Mouse (Mus musculus): ENCODE results near the gene Pgpep1. TPM values are rescaled to one million over a fixed set of nuclear protein-coding genes. Genes with fewer than 3 reads are reported as not detected.

Pgpep1 gene
- polyA plus RNA-seq, 1 experiment = 3.7 TPM

DNA sequence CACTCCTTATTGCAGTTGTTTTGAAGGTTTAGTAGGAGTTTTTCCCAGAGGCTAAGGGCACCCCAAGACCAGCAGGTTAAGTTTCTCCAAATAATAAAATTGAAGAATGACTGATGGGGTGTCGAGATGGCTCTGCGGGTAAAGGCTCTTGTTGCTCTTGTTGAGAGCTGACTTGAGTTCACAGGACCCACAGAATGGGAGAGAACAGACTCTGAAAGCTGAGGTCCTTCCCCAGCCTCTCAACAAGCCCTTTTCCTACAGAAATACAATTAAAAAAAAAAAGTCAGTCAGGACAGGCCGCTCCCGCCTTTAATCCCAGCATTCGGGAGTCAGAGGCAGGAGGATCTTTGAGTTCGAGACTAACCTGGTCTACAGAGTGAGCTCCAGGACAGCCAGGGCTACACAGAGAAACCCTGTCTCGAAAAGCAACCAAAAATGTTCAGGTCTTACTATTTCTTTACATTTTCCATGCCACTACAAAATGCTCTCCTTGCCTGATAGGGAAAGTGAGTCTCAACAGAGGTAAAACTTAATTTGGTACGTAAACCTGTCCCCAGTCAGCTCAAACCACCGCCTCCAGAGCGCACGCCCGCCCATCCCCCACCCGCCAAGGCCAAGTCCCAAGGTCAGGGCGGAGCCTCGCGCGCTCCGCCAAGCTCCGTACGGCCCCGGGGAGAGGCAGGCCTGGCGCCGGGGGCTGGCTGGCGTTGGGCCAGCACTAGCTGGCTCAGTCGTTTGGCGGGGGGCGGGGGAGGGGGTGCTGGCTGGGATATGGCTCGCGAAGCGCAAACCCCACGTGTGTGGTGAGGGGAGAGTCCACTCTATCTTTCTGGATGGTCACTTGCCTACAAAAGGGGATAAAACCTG is 36.1 kb upstream of the Pgpep1 start:
- no peak for TF ChIP-seq GATA1 (IDR thresholded peaks at IDR 0.05; ENCODE audit: low read length)

DNA sequence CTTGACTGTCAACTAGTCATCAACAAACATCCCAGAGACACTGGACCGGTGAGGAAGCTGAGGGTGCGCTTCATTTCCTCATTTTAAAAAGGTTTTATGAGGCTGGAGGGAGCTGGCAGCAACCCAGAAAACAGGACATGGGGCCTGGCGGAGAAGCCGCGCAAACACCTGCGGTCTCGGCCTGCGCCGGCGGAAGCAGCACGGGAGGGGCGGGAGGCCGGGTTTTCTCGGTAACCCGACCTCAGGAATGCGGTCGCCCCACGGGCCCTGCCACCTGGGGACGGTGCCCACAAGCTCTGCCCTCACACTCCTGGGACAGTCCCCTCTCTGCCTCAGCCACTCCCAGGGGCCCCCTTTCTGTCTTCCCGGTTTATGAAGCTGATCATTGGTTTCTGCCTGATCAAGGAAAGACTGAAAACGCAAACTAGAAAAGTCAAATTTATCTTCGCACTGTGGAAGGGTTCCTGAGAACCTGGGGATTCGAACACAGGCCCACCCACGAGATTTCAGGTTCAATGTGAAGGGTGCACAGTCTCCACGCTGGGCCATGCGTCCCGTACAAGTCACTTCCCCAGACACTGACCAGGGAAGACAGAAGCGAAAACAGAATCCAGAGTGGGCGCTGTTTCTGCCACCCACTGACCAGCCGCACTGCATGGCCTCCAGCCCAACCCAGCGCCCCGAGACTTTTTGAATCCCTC is 35.3 kb upstream of the Pgpep1 start:
- no peak for TF ChIP-seq GATA1 (IDR thresholded peaks at IDR 0.05; ENCODE audit: low read length)

DNA sequence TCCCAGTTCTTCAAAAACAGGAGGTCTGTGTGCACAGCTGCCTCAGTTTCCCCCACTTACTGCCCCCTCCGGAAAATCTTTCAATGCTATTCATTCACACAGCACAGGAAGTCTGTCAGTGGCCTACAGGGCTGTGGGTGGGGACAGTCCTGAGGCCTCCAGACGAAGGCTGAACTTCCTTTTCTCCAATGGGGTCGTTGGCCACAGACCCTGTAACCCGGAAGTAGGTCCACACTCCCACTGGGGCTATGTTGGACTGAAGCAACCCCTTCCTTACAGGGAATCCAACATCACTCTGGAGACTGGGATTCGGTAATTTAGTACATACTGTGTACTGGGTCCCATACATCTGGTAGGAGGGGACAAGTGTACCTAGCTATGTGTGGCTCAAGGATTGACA is 33.4 kb upstream of the Pgpep1 start:
- TF ChIP-seq GATA1 (IDR thresholded peaks at IDR 0.05; ENCODE audit: low read length) = no peak

DNA sequence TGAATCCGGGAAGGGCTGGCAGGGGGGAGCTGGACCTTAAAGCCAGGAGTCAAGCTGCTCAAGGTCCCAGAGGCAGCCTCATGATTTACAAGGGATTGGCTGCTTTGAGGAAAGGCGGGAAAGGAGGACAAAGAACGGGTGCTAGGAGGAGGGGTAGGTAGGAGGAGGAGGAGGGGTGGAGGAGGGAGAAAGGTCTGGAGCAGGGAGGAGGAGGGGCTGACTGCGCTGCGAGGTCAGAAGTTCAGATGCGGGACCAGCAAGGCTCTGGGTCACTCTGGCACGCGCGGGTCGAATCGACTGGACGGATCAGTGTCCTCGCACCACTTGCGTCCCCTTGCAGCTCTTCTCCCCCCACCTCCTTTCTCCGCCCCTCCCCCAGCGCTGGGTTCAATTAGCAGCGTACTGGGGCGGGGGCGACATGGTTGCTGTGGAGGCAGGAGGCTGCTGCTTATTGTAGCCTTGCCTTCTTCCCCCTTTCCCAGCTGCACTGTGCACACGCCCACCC is 31.6 kb upstream of the Pgpep1 start:
- TF ChIP-seq GATA1 (IDR thresholded peaks at IDR 0.05; ENCODE audit: low read length) = no peak

DNA sequence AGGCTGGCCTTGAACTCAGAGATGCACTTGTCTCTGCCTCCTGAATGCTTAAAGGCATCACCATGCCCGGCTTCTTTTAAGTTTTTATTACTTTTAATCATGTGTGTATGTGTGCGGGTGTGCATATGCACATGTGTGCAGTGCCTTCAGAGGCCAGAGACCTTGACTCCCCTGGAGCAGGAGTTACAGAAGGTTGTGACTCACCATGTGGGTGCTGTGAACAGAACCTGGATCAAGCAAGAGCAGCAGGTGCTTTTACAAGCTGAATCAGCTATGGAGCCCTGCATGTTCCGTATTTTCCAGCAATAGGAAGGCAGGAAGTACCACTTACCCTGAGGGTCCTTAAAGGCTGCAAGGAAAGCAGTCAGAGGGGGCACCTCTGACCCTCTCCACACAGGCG is 31.0 kb upstream of the Pgpep1 start:
- TF ChIP-seq GATA1 (IDR thresholded peaks at IDR 0.05; ENCODE audit: low read length) = no peak

DNA sequence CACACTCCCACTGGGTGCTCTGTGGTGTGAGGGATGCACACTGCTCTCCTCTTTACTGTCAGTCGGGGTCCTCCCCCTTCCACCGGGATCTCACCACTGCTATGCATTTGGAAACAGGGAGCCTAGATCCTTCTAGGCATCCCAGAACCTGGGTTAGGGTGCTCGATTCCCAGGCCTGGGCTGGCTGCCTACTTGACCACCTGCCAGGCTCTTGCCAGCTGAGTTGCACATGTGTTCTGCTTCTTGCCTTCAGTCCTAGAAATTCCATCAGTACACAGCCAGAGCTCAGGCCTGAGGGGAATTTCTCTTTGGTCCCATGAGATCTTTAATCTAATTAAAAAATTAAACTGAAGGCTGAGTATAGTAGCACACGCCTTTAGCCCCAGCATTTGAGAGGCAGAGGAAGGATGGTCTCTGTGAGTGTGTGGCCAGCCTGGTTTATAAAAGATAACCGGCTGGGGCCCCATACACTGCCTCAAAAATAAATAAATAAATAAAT is 29.8 kb upstream of the Pgpep1 start:
- no peak for TF ChIP-seq GATA1 (IDR thresholded peaks at IDR 0.05; ENCODE audit: low read length)

DNA sequence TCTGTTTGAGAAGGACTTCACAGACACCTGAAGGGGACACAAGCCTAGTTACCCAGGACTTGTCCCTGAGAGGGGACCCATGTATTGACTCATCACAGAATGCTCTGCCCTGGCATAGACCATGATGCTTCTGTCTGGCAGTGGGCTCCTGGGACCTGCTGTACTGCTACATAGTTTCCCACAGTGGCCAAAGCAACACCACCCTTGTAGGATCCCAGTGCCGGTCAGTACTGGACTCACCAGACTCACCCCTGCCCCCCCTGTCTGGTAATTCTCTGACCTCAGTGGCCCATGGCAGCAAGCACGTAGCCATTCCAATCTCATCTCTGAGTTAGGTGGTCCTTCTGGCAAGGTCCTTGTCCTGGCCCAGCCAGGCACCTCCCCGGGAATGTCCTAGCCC is 27.9 kb upstream of the Pgpep1 start:
- no peak for TF ChIP-seq GATA1 (IDR thresholded peaks at IDR 0.05; ENCODE audit: low read length)

DNA sequence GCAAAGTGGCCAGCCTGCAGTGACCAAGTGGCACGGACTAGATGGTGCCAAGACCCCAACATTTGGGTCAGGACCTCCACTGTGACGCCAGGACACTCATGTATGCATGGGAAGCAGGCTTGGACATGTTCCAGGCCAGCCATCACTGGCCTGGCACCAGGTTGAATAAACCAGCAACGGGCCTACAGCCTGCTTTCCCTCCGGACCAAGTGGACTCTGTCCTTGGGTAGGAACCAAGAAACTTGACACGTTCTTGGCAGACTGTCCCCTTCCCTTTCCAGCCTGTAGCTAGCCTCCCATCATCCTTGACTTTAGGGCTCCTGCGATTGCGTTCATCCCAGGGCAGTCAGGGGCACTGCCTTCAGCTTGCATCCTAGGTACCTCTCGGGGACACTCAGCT is 27.4 kb upstream of the Pgpep1 start:
- no peak for TF ChIP-seq GATA1 (IDR thresholded peaks at IDR 0.05; ENCODE audit: low read length)

DNA sequence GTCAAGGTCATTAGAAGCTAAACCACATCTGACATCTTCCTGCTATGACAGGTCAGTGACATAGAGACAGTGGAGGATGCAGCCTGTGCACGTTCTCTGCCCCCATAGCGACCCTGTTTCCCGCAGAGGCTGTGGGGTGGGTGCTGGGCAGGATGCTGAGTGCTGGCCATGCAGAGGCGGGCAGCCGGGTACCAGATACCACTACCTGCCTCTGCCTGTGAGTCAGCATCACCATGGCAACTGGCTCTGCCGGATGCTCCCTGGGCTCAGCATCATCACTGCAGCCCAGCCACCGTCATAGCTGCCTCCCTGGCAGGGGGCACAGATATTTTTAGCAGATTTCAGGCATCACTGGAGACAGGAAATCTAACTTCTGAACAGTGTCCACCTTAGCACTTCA is 24.1 kb upstream of the Pgpep1 start:
- TF ChIP-seq GATA1 (IDR thresholded peaks at IDR 0.05; ENCODE audit: low read length) = no peak

DNA sequence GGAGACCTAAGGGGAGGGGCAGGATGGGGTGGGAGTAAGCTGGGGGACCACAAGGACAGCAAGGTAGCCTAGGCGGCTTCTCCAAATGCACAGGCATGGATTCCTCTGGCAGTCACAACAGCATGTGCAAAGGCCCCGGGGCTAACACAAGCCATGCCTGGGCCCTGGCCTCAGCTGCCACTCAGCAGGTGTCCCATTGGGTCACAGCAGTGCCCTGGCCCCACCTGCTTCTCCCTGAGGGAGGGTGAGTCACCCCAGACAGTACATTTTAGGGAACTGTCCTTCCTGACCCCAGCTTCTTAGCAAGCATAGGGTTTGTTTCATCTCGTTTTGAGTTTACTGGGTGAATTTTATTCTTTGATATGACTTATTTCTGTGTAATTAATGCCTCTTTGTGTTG is 22.5 kb upstream of the Pgpep1 start:
- no peak for TF ChIP-seq GATA1 (IDR thresholded peaks at IDR 0.05; ENCODE audit: low read length)

DNA sequence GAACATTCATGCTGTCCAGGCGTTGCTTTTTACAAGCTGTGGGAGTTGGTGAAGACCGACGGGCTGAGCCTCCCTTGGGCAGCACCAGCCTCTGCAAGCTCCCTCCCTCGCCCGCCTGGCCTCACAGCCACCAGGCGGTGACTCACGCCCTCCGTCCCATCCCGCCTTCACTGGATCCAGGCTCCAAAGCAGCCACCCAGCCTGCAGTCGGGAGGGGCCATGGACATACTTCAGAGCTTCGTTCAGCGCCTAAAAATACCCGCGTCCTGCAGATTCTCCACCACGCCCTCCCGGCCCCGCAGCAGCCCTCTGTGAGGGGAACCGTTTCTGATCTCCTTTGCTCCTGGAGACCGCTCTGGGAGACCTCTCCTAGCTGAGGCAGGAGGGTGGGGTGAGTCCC is 22.0 kb upstream of the Pgpep1 start:
- TF ChIP-seq GATA1 (IDR thresholded peaks at IDR 0.05; ENCODE audit: low read length) = no peak

DNA sequence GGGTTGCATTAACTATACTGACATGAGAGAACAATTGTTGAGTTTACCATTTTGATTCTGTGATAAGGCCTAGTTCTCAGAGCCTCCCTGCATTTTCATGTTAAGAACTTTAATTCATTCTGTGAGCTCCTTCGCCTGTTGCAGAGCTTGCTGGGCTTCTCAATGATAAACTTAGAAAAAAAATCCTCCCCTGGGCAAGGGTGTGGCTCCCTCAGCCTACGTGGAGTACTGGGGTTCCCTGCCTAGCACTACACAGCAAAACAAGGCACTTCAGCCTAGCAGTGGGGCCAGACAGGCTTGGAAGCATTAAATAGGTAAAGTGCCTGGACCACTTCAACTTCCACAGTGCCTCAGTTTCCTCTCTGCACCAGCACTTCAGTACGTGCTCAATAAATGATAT is 21.2 kb upstream of the Pgpep1 start:
- TF ChIP-seq GATA1 (IDR thresholded peaks at IDR 0.05; ENCODE audit: low read length) = no peak

DNA sequence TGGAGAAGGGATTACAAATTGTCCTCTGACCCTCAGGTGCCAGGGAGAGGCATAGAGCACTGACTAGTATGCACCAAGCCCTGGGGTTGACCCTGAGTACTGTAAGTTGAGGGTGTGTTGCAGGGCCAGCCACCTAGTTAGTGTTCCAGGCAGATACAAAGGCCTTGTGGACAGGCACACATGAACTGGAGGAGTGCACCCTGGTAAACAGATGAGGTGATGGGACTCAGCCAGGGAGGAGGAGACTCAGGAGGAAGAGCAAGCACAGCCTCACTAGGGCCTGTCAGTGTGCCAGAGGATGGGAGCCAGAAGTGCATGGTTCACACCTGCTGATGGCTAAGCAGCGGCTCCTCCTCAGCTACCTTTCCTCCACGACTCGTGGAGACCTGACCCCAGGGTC is 19.9 kb upstream of the Pgpep1 start:
- TF ChIP-seq GATA1 (IDR thresholded peaks at IDR 0.05; ENCODE audit: low read length) = no peak

DNA sequence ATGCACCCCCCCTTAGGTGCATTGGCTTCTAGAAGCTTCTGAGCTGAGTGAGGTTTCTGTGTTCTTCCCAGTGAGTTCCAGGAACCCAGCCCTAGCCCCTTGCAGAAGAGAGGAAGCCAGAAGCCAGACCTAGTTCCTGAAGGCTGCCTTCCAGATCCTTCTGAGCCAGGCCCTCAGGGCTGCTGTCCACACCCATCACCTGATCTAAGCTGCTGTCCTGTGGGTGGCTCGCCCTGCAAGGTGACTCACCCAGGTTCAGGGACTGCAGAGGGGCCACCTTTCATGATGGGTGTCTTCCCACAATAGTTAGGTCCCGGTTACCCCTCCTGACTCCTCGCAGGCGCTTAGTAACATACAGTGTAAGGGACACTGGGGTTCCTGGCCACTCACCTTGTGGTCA is 19.2 kb upstream of the Pgpep1 start:
- no peak for TF ChIP-seq GATA1 (IDR thresholded peaks at IDR 0.05; ENCODE audit: low read length)

DNA sequence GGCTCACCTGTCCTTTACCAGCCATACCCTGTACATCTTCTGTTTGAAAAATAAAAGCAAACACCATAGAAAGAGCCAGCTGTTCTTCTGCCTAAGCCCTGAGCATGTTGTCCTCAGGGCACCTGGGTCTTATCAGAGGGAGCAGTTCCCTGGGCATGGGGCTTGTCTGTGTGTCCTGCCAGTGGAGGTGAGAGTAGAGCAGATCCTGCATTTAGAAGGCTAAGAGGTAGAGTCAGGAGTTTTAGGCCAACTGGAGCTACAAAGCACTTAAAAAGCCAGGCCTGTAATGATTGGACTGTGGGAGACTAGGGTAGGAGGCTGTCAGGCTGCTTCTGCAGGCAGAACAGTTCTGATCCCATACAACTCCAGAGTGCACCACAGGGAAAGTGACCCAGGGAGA is 18.5 kb upstream of the Pgpep1 start:
- no peak for TF ChIP-seq GATA1 (IDR thresholded peaks at IDR 0.05; ENCODE audit: low read length)

DNA sequence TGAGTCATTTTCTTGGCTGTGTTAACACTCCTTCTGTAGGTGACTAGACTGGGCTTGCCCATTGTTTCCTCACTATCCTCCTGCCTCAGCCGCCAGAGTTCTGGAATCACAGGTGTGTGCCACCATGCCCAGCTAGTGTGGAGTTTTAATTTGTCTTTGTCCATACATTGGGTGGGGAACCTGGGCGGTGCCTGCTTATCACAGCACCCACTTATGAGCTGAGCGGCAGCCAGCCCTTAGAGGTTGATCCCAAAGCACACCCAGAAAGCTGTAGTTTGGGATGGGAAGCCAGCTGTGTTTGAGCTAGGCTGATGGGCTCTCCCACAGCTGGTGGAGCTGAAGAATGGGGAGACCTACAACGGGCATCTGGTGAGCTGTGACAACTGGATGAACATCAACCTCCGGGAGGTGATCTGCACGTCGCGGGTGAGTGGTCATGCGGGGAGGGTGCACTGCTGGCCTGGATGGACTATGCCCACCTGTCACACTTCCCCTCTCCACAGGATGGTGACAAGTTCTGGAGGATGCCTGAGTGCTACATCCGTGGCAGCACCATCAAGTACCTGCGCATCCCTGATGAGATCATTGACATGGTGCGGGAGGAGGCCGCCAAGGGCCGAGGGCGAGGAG is 17.4 kb upstream of the Pgpep1 start:
- TF ChIP-seq GATA1 (IDR thresholded peaks at IDR 0.05; ENCODE audit: low read length) = no peak

Data from G1E-ER4 (cell line).